Mouse (Mus musculus): ENCODE data around the gene Otud7b. TPM values are rescaled to one million over a fixed set of nuclear protein-coding genes. Genes with fewer than 3 reads are reported as not detected.

The Otud7b gene
- total RNA-seq, 1 experiment from 2014 or later, result 31.8 TPM

- DNase-seq, result no peak
These were observed 20.1 kb upstream of the Otud7b start for GRCm38 (mm10) chr3:96084146-96084755.

GRCm38 (mm10) chr3:96087219-96087618 is 17.1 kb upstream of the Otud7b start:
- no peak for DNase-seq

- DNase-seq, result peak; percentile 18
These were observed 16.5 kb upstream of the Otud7b start for GRCm38 (mm10) chr3:96087801-96088200.

GRCm38 (mm10) chr3:96089882-96090489 is 14.3 kb upstream of the Otud7b start:
- DNase-seq, result no peak

GRCm38 (mm10) chr3:96091146-96091545 is 13.2 kb upstream of the Otud7b start:
- DNase-seq, result no peak

GRCm38 (mm10) chr3:96091966-96092365 is 12.4 kb upstream of the Otud7b start:
- DNase-seq, result no peak

GRCm38 (mm10) chr3:96093509-96093908 is 10.8 kb upstream of the Otud7b start:
- DNase-seq, result no peak

GRCm38 (mm10) chr3:96094203-96094602 is 10.1 kb upstream of the Otud7b start:
- DNase-seq, result no peak

- no peak for DNase-seq
These were observed 6.2 kb upstream of the Otud7b start for GRCm38 (mm10) chr3:96098168-96098567.

- DNase-seq, result peak; percentile 90
These were observed 5.6 kb upstream of the Otud7b start for GRCm38 (mm10) chr3:96098616-96099267.

- DNase-seq, result peak; percentile 69
These were observed 2.0 kb upstream of the Otud7b start for GRCm38 (mm10) chr3:96102100-96102872.

GRCm38 (mm10) chr3:96103901-96104260 is 446 bp upstream of the Otud7b start:
- DNase-seq, result no peak

- DNase-seq, result peak; percentile 17
These were observed 963 bp downstream of the Otud7b start for GRCm38 (mm10) chr3:96105232-96105747.

GRCm38 (mm10) chr3:96106151-96106550 is 1.8 kb downstream of the Otud7b start:
- DNase-seq, result no peak

GRCm38 (mm10) chr3:96108315-96108714 is 4.0 kb downstream of the Otud7b start:
- no peak for DNase-seq

GRCm38 (mm10) chr3:96113251-96113650 is 8.9 kb downstream of the Otud7b start:
- no peak for DNase-seq

GRCm38 (mm10) chr3:96118142-96118541 is 13.8 kb downstream of the Otud7b start:
- no peak for DNase-seq

- DNase-seq, result no peak
These were observed 14.4 kb downstream of the Otud7b start for GRCm38 (mm10) chr3:96118702-96119101.

- no peak for DNase-seq
These were observed 19.9 kb downstream of the Otud7b start for GRCm38 (mm10) chr3:96124235-96124634.

GRCm38 (mm10) chr3:96128128-96128527 is 23.8 kb downstream of the Otud7b start:
- no peak for DNase-seq

- no peak for DNase-seq
These were observed 28.2 kb downstream of the Otud7b start for GRCm38 (mm10) chr3:96132478-96132877.

GRCm38 (mm10) chr3:96133327-96133905 is 29.1 kb downstream of the Otud7b start:
- DNase-seq, result no peak

All from adrenal gland, postnatal 14 days (tissue).